Mouse (Mus musculus): Measurements from ENCODE around the gene Slc7a15.
"Not testable (repeated sequence)": the region's sequence is repeated elsewhere in the genome, so short reads cannot be mapped to it uniquely, and the experiment has no call there.

The Slc7a15 gene

DNA sequence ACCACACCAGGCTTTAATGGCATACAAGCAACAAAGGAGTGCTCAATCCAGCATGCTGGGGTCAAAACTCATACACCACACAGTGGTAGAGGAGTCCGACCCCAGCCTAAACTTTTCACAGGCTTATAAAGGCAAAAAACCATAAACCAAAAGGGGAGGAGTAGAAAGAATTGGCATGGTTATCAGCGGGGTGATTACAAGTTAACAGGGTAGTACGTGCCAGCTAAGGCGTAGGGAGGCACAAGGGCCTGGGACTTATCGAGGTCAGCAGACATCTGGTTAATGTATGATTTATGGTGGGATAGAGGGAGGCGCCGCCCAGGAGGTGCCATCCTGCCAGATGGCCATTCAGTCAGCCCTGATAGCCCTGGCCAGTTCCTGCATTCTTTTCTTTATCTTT, at the start of gene Slc7a15:
Slc7a15 (minus strand) TSS at position 101 of the 400 bp plus-strand sequence.
- not testable (repeated sequence) for DNase-seq

DNA sequence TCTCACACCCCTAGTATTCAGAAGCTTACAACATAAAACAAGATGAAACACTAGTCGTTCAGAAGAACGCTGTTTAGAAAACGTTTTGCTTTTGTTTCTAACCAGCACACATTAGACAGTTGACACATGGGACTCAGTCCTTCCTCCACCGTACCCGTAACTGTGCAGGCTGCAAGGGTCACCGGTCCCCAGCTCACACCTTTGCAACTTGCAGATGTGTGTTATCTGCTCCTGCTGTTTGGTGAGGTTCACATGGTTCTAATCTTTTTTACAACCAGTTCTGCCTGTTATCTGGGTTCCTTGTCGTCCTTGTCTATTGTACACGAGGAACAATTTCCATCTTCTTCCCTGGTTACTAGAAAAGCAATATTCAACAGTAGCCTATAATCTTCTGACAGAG, 49.3 kb upstream of the Slc7a15 start:
- DNase-seq = not testable (repeated sequence)

GRCm38 (mm10) chr12:8641425-8641735, 42.5 kb upstream of the Slc7a15 start:
- DNase-seq = no peak

- DNase-seq = peak; percentile 98 to 100
Measured at GRCm38 (mm10) chr12:8640711-8641424, 42.0 kb upstream of the Slc7a15 start.

- not testable (repeated sequence) for DNase-seq
Measured at GRCm38 (mm10) chr12:8640186-8640585, 41.3 kb upstream of the Slc7a15 start.

DNA sequence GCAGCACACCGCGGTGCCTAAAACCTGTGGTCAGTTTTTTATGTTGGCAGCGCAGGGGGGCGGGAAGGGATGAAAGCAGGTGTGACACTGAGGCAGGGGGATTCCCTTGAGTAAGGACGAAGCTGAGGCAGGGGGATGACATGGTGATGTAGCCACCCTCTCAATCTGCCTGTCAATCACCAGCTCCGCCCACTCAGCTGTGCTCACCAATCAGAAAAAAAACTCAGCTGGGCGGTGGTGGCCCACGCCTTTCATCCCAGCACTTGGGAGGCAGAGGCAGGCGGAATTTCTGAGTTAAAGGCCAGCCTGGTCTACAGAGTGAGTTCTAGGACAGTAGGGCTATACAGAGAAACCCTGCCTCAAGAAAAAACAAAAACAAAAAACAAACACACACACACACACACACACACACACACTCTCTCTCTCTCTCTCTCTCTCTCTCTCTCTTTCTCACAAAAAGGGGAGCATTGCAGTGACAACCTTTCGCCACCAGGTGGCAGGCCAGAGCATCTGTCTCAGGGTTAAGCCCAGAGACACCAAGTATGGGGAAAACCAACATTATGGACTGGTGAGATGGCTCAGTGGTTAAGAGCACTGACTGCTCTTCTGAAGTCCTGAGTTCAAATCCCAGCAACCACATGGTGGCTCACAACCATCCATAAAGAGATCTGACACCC, 39.7 kb upstream of the Slc7a15 start:
- DNase-seq = peak; percentile 81

DNA sequence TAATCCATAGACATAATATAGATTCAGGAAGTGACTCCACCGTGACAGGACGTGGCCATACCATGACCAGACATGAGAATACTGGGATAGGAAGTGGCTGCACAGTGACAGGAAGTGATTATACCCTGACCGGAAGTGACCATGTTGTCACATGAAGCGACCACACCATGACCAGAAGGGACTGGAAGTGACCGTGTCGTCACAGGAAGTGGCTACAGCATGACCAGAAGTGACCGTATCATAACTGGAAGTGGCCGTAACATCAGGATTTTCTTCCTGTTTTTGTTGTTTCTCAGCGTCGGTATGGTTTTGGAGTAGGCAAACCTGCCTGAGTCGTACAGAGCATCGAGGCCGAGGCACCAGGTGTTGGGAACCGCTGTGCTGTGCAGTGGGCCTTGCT, 38.1 kb upstream of the Slc7a15 start:
- DNase-seq = peak in 1 of 2 experiments; percentile 37

GRCm38 (mm10) chr12:8635546-8635945, 36.7 kb upstream of the Slc7a15 start:
- DNase-seq = peak in 1 of 2 experiments; percentile 21

- DNase-seq = no peak
Measured at GRCm38 (mm10) chr12:8634306-8634705, 35.4 kb upstream of the Slc7a15 start.

DNA sequence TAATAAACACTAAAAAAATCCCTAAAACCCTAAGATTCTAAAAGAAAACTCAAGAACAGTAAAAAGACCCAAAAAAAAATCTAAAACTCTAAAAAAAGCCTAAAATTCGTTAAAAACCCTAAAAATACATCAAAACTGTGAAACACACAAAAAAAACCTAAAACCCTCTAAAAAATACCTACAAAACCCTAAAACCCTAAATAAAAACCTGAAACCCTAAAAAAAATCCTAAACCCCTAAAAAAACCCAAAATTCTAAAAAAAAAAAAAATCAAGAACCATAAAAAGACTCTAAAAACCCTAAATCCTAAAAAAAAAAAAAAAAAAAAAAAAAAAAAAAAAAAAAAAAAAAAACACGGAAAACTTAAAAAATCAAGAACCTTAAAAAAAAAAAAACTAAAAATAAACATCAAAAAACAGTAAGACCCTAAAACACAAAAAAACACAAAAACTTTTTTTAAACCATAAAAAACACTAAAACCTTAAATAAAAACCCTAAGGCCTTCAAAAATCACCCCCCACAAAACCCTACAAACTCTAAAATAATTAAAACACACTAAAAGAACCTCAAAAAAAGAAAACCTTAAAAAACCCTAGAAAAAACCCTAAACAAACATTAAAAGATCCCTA, 34.0 kb upstream of the Slc7a15 start:
- no peak for DNase-seq

GRCm38 (mm10) chr12:8631691-8632090, 32.8 kb upstream of the Slc7a15 start:
- no peak for DNase-seq

DNA sequence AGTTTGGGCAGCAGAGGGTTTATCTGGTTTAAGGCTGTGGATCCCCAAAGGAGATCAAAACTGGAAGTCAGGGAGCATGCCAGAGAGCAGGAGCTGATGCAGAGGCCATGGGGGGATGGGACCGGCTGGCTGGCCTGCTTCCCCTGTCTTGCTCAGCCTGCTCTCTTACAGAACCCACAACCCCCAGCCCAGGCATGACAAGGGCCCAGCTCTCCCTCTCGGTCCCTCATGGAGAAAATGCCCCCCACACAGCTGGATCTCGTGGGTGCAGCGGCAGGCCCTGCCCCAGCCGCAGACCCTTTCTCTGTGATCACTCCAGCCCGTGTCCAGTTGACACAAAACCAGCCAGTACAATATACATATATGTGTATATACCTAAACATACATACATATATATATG, 30.7 kb upstream of the Slc7a15 start:
- no peak for DNase-seq

- DNase-seq = no peak
Measured at GRCm38 (mm10) chr12:8620678-8621018, 21.8 kb upstream of the Slc7a15 start.

DNA sequence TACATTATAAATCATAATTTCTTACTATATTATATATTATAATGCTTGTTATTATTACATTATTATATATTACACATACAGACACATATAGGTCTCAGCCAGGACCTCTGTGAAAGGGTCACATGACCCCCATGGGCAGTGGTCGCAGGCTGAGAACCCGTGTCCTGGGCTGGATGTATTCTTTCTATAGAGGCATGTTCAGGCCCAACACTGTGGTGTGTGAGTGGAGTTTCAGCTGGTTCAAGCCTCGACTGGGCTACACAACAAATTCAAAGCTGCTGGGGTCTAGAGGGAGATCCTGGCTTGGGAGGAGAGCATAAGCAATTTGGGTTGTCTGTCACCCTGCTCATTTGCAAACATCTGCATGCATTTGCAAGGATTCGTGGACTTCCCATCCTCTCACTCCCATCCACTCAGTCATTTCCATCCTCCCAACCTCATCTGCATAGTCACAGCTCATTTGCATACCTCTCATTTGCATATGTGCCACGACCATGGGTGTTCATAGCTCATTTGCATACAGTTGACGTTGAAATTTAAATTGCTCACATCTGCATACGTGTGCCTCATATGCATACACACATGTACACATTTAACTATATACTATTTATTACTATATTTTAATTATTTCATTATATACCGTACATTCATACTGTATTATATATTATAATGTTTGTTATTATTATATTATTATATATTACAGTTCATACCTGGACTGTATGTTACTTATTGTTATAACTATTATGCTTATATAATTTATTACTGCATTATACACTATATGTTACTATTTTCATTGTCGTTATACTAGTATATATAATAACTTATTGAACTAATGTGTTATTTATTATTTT, 21.2 kb upstream of the Slc7a15 start:
- DNase-seq = peak in 1 of 2 experiments; percentile 16

- no peak for DNase-seq
Measured at GRCm38 (mm10) chr12:8618271-8618670, 19.4 kb upstream of the Slc7a15 start.

GRCm38 (mm10) chr12:8609070-8609469, 10.2 kb upstream of the Slc7a15 start:
- DNase-seq = no peak

DNA sequence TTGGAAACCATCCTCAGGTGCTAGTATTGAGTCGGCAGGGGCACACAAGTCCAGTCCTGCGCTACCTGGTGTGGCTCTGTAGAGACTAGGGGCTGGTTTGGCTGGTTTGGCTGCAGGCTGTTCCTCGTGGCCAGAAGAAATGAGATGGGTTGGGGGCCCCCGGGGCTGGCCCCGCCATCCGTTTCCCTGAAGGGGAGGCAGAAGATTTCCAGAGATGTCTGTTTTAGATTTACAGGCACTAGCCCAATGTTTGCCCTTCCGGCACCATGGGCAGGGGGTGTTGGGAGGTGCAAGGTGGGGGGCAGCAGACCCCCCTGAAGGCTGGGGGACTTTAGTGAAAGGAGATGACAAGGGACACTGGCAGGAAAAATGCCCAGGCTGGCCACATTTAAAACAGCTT, 3.3 kb downstream of the Slc7a15 start:
- no peak for DNase-seq

GRCm38 (mm10) chr12:8591326-8591725, 7.5 kb downstream of the Slc7a15 start:
- not testable (repeated sequence) for DNase-seq

GRCm38 (mm10) chr12:8573405-8573804, 25.5 kb downstream of the Slc7a15 start:
- DNase-seq = no peak

DNA sequence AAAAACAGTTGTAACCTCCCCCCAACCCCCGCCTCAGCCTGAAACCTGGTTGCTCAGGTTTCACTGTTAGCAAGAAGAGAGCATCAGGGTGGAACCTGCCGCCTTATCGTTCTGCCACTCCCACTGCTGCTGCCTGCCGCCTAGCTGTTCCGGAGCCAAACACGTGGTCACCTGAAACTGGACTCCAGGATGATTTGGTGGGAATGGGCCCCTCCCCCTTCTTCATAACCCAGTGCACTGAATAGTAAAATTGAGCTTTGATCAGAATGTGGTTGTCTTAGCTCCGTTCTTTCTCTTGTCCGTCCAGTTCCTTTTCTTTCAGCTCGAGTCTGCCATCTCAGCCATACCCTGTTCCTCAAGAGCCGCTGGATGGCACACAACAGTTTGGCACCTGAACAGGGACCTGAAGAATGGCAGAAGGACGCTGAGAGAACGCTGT, 26.9 kb downstream of the Slc7a15 start:
- peak; percentile 5 to 56 for DNase-seq

DNA sequence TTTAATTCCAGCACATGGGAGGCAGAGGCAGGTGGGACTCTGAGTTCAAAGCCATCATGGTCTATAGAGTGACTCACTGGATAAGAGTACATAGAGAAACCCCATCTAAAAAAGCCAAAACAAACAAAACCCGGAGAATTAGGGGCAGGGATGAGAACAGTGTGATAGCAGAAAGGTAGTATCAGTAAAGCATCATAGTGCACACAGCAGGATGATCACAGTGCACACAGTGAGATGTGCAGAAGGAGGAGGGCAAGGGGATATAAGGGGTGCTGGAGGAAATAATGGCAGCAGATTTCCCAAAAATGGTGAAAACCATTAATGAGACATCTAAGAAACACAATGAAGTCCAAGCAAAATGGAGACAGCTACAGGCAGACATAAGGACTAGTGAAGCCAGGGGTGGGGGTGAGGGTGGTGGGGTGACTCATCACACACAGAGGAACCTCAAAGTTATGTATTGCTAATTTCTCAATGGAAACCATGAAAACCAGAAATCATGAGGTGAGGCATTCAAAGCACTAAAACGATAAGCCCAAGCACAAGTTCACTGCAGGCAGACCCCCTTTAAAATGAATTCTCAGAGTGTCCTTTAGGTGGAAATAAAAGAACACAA, 27.5 kb downstream of the Slc7a15 start:
- DNase-seq = not testable (repeated sequence)

- not testable (repeated sequence) for DNase-seq
Measured at GRCm38 (mm10) chr12:8562213-8562612, 36.7 kb downstream of the Slc7a15 start.

DNA sequence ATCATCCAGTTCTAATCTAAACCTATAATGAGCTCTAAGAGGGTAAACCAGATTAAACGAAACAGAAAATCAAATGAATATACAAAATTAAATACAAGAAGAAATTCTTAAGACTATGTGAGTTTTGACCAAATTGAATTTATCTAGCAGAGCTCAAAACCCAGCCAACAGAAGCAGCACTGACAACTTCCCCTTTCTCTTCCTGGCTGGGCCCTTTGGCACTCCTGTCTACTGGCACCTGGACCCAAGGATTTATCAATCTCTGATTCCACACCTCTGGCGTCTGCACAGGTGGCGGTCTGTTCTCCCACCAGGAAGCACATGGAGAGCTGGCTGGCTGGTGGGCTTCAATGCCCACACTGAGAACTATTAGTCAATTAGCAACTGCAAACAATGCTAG, 39.0 kb downstream of the Slc7a15 start:
- not testable (repeated sequence) for DNase-seq

Measured in kidney, postnatal 25 days (tissue).